Mouse (Mus musculus) G1E (cell line): ENCODE data around the gene Sh3bgrl2. TPM values are rescaled to one million over a fixed set of nuclear protein-coding genes. Genes with fewer than 3 reads are reported as not detected.

Experiments used
- ATAC-seq: 2 replicates; pipeline ENCODE4 v1.8.0; 2016; ENCODE audit warnings: mild to moderate bottlenecking; ENCODE audit not compliant: insufficient number of reproducible peaks, poor library complexity, low FRiP score, severe bottlenecking; ENCODE audit errors: extremely low read depth
- DNase-seq: peaks from one replicate; pipeline ENCODE4 v3.0.0; 2012; ENCODE audit warnings: low spot score
- H3K27me3 ChIP-seq: 2 replicates; pipeline ENCODE4 v1.6.1; 2012; ENCODE audit warnings: mild to moderate bottlenecking, low read length, inconsistent platforms; ENCODE audit not compliant: insufficient read depth
- H3K36me3 ChIP-seq: replicated peaks from 2 replicates; pipeline ENCODE3; 2012; ENCODE audit warnings: mild to moderate bottlenecking, inconsistent platforms
- H3K4me1 ChIP-seq: 2 replicates; pipeline ENCODE4 v1.6.1; 2012; ENCODE audit warnings: low read depth, low read length, inconsistent platforms, mixed read lengths; ENCODE audit not compliant: insufficient read depth
- H3K4me3 ChIP-seq: 2 replicates; pipeline ENCODE4 v1.5.1; 2012; ENCODE audit warnings: low read depth, mild to moderate bottlenecking, inconsistent platforms, low read length, moderate library complexity, mixed read lengths
- H3K9me3 ChIP-seq: replicated peaks from 2 replicates; pipeline ENCODE4 v1.6.1; 2012; ENCODE audit warnings: inconsistent platforms
- CTCF ChIP-seq: IDR thresholded peaks from 2 replicates; pipeline ENCODE4 v1.5.1; 2012; ENCODE audit warnings: low read depth, low read length, inconsistent platforms, mixed read lengths
- GATA1 ChIP-seq: IDR thresholded peaks from 2 replicates; pipeline ENCODE4 v1.6.1; 2012; ENCODE audit warnings: borderline replicate concordance, low read length, inconsistent platforms, mixed read lengths
- GATA2 ChIP-seq: IDR thresholded peaks from 2 replicates; pipeline ENCODE4 v1.6.1; 2012; ENCODE audit warnings: low read depth, low read length, inconsistent platforms, borderline replicate concordance
- POLR2AphosphoS5 ChIP-seq: IDR thresholded peaks from 2 replicates; pipeline ENCODE4 v1.6.1; 2012; ENCODE audit warnings: low read depth, low read length, inconsistent platforms; ENCODE audit not compliant: insufficient replicate concordance
- TAL1 ChIP-seq: conservative IDR thresholded peaks from 2 replicates; pipeline ENCODE4 v1.6.1; 2012; ENCODE audit warnings: low read depth, low read length, inconsistent platforms, mixed read lengths
- polyA plus RNA-seq: library from polyadenylated mRNA; stranded (reverse); fragments of >175 nt; gene quantifications from 2 replicates; pipeline ENCODE4 v1.2.3, GENCODE M21; 2012
- total RNA-seq, 2 experiments: library from RNA; stranded (forward) in 1 of 2; stranded (reverse) in 1 of 2; fragments of 200-1000 nt in 1 of 2; fragments of >200 nt in 1 of 2; fragmentation: Nextera tagmentation in 1 of 2; gene quantifications; 2 replicates each; pipeline ENCODE4 v1.2.3; 2014 to 2017

Sh3bgrl2 gene
- total and polyA plus RNA-seq, 3 experiments: 0.11 TPM; not detected in 2

DNA sequence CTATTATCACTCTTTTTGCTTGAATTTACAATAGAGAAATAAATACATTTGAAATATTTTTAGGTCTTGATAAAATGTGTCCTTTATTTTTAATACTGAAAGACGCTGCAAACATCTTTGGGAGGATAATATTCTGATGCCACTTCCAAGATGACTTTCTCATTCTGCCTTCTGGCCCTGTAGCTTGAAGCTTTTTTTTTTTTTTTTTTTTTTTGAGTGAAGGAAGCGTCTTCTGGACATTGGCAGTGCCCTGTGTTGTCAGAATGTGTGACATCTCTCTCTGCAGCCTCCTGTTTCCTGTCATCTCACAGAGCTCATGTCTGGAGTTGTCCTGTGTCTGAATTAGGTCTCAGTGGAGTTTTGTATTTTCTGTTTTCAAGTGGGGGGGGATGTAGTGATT, 55.0 kb downstream of the Sh3bgrl2 start:
- Histone ChIP-seq H3K4me3 (no peak overlapping the region), H3K27me3 (no peaks in the 10 kb centered on the region), H3K4me1 (no peaks in the 10 kb centered on the region), H3K9me3 (no peaks in the 10 kb centered on the region), H3K36me3 (no peaks in the 10 kb centered on the region)
- no peak for DNase-seq
- TF ChIP-seq CTCF (no peak), GATA2 (no peak), GATA1 (no peak), POLR2AphosphoS5 (no peak), TAL1 (no peak)
- no peak for ATAC-seq

DNA sequence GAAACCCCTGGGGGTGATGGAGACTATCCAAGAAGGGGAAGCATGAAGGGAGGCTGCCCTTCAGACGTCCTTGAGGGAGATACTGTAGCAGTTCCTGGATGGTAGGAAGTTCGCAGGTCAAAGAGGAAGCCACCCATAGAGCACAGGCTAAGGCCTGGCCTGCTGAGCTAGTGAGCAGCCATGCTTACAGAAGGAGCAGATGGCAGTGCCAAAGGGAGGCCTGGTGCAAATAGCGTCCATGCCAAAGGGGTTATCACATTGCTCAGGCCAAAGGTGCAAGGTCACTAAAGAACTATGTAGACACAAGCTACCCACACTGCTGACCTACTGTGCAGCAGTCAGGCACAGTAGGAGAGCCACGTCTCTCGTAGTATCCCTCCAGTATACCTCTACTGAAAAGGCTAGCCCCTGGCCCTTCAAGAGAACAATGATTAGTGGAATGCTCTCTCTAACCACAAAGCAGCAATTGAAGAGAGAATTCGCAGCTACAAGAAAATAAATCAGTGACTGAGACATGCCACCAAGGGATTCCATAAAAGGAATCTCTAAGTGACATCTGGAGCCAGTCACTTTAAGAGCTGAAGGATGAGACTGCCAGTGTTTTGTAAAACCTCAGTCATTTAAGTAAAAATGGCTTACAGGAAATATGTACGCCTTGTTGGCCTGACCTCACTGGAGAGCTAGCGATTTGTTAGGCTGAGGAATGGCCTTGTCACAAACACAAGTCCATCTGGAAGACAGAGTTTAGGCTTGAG, 57.9 kb downstream of the Sh3bgrl2 start:
- DNase-seq (no peak), ATAC-seq (no peak)
- Histone ChIP-seq H3K27me3 (no peaks in the 10 kb centered on the region), H3K9me3 (no peaks in the 10 kb centered on the region), H3K36me3 (no peaks in the 10 kb centered on the region), H3K4me1 (no peaks in the 10 kb centered on the region), H3K4me3 (no peak overlapping the region)
- TF ChIP-seq CTCF: no peak
- TF ChIP-seq GATA1: no peak
- TF ChIP-seq GATA2: no peak
- no peak for TF ChIP-seq TAL1
- TF ChIP-seq POLR2AphosphoS5: no peak

DNA sequence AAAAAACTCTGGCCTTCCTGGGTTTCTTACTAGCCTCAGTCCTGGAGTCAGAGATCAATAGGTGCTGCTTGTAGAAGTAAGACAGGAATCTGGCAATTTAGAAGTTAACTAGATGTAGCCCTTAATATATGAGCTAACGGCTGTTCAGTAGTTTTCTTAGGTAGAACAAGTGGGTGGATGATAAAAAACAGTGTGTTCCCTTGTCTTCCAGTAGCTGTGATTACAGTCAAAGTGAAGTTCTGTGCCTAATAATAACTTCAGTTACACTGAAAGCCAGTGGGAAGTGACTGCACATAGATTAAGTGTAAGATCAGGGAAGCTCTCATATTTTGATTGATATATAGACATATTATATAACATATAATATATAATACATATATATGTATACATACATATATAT, 60.0 kb downstream of the Sh3bgrl2 start:
- Histone ChIP-seq H3K9me3 (no peaks in the 10 kb centered on the region), H3K4me3 (no peak overlapping the region), H3K27me3 (no peaks in the 10 kb centered on the region), H3K36me3 (no peaks in the 10 kb centered on the region), H3K4me1 (no peaks in the 10 kb centered on the region)
- TF ChIP-seq GATA1 (no peak), TAL1 (no peak), CTCF (no peak), GATA2 (no peak), POLR2AphosphoS5 (no peak)
- DNase-seq (no peak), ATAC-seq (no peak)

DNA sequence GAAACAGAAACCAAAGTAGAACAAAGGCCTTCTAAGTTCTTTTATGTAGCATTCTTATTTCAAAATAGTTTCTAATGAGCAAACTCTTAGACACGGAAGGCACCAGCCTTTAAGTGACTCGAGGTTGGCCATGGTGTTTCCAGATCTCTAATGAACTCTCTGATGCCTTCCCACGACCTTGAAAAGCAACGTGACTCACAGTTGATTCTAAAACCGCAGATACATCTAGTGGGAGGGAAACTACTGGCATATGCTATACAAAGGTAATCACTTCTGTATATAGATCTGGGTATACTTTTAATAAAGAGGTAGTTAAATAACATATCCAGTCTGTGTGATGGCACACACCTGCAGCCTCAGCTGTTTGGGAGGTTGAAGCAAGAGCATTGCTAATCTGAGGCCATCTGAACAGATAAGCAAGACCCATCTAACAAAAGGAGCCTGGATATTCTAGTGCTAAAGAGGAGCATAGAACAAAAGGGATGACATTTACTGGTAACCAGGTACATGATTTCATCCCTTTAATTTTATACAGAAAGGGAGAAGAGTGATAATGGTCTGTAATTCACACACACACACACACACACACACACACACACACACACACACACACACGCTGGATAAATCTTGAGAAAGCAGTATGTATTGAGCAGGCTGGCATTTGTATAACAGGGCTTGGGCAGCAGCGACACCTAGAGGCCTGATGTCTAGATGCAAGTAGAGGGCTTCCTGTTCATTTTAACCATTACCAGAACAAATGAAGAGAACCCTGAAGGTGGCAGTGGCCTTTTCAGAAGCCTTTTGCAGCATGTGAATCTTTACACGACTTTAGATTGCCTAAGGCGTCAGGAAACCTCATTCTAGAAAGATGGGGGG, 61.5 kb downstream of the Sh3bgrl2 start:
- no peaks in the 10 kb centered on the region for H3K4me1 ChIP-seq
- H3K9me3 ChIP-seq: no peaks in the 10 kb centered on the region
- no peak overlapping the region for H3K4me3 ChIP-seq
- ATAC-seq (no peak), DNase-seq (peak; percentile 29)
- peak; percentile 53 for TF ChIP-seq CTCF
- no peak for TF ChIP-seq GATA2
- TF ChIP-seq TAL1: no peak
- H3K27me3 ChIP-seq: no peaks in the 10 kb centered on the region
- no peaks in the 10 kb centered on the region for H3K36me3 ChIP-seq

DNA sequence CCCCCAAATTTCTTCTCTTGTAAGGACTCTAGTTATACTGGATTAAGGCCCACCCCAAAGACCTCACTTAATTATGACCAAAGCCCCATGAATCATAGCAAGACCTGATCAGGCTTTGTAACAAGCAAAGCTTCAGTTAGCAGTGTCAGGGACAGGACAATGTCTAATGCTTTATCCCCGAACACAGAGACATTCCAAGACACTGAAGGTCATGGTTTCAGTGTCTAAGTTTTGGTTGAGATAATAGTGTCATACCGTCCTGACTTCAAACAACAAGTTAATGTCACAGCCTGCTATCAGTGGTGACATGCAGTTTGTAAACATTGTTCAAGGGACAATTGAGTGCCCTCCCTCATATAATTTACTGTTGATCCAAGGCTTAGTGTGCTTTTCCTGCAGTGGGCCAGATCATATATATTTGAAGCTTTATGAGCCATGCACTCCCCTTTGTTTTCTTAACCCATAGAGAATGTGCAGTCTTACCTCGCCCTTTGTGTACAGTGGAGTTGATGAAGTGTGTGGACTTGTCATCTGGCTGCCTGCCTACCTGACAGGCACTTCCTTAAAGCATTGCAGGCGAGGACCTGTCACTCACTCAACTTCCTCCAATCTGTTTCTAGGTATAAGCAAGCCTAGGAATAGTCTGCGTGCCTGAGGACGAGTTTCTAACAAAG, 67.9 kb downstream of the Sh3bgrl2 start:
- Histone ChIP-seq H3K4me1 (no peaks in the 10 kb centered on the region), H3K36me3 (no peaks in the 10 kb centered on the region), H3K4me3 (no peak overlapping the region), H3K9me3 (no peaks in the 10 kb centered on the region), H3K27me3 (no peaks in the 10 kb centered on the region)
- TF ChIP-seq GATA2: no peak
- no peak for TF ChIP-seq CTCF
- no peak for TF ChIP-seq POLR2AphosphoS5
- TF ChIP-seq TAL1: no peak
- no peak for TF ChIP-seq GATA1
- no peak for ATAC-seq
- no peak for DNase-seq

DNA sequence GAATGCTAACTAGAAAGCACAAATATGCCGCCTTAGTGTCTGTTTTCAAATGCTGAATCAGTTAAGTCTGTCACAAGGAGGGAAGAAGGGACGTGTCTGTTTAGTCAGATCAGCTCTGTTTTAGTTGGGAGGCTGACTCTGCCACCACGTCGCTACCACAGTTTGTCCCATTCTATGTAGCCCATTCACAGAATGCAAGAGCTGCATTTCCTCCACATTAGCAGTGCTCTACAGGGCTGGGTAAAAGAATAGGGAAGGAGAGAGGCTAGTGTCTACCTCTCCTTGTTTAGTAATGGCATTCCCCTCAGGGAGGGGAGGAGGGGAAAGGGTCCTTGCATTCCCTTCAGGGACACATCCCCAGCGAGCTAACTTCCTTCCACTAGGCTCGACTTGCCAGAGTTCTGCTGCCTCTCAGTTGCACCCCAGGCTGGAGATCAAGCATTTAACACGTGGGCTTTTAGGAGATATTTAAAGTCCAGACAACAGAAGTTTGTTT, 68.5 kb downstream of the Sh3bgrl2 start:
- no peak for ATAC-seq
- no peak for DNase-seq
- Histone ChIP-seq H3K36me3 (no peaks in the 10 kb centered on the region), H3K27me3 (no peaks in the 10 kb centered on the region), H3K4me3 (no peak overlapping the region), H3K9me3 (no peaks in the 10 kb centered on the region), H3K4me1 (no peaks in the 10 kb centered on the region)
- TF ChIP-seq GATA1 (no peak), POLR2AphosphoS5 (no peak), GATA2 (no peak), CTCF (no peak)
